Mouse (Mus musculus) E14TG2a.4 (cell line): Measurements from ENCODE around the gene Cip2a.

ENCODE experiments used
- CTCF ChIP-seq: conservative IDR thresholded peaks from 2 replicates; pipeline ENCODE4 v1.5.1; 2014; ENCODE audit warnings: low read length
- NANOG ChIP-seq: IDR thresholded peaks from 2 replicates; pipeline ENCODE4 v1.6.1; 2014; ENCODE audit warnings: borderline replicate concordance, low read length, mixed read lengths
- POU5F1 ChIP-seq: IDR thresholded peaks from 2 replicates; pipeline ENCODE4 v1.6.1; 2014; ENCODE audit warnings: low read length, borderline replicate concordance

DNA sequence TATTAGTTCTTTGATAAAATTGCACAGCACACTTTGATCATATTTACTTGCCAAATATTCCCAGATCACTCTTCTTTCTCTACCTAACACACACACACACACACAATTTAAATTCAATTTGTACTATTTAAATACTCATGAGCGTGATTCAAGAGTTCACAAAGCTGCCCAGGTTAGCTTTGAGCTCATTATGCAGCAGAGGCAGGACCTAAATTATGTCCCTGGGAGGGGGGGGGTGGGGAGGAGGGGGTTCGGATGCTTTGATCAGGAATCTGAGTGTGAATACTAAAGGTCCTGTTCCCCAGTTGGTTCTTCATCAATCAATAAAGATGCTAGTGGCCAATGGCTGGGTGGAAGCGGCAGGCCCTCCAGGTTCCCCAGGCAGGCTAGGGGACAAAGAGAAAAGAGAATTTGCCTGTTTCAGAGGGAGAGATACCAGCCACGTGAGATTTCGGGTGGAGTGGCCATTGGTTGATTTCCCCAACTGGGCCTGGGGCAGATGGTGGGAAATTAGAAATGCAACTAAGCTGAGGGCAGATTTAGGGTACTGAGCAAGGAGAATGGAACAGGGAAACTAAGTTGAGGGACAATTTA lies 8.9 kb upstream of the Cip2a start:
- no peak for TF ChIP-seq CTCF
- no peak for TF ChIP-seq NANOG
- no peak for TF ChIP-seq POU5F1
